Mouse (Mus musculus): ENCODE data around the gene Mien1.

DNA sequence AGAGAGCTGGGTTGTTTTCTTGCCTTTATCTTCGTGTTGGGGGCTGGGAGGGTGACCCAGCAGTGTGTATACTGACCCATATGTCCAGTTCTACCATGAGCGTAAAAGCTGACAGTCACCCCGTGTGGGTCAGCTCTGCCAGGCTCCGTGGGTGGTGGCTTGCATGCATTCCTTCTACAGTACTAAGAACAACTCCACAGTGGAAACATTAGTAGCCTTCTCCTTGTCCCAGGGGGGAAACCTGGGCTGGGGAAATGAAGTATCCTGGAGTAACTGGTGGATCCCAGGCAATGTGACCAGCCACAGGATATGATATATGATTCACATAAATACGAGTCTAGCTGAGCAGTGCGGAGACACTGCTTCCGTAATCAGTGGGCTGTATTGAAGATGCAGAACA, 25.1 kb downstream of the Mien1 start:
- TF ChIP-seq CTCF (IDR thresholded peaks at IDR 0.05; ENCODE audit: extremely low read depth, insufficient read depth, low read length) (no peak), POLR2A (IDR thresholded peaks at IDR 0.05; ENCODE audit: extremely low read depth, insufficient read depth, low read length) (no peak)
